Mouse (Mus musculus): Measurements from ENCODE around the gene Mplkip. TPM values are rescaled to one million over a fixed set of nuclear protein-coding genes. Genes with fewer than 3 reads are reported as not detected.

The Mplkip gene
- total RNA-seq, 1 experiment, result 11.5 TPM

GRCm38 (mm10) chr13:17695898-17696580, 1.0 kb downstream of the Mplkip start:
- peak overlapping the region; percentile 63 to 86 for H3K4me3 ChIP-seq (ENCODE audit: insufficient read depth in 1 of 2, low read depth in 1 of 2, low read length in 2 of 2, poor library complexity in 1 of 2, severe bottlenecking in 1 of 2)
- in situ Hi-C loops (cut with MboI; ENCODE audit: low sequenced_read_pairs in 2 of 2, unreplicated experiment in 2 of 2), result no loop called here
- peaks cover 3 to 14% of the 10 kb centered on the region in 2 experiments for H3K4me1 ChIP-seq (ENCODE audit: control insufficient read depth in 2 of 2, insufficient read depth in 2 of 2, low read length in 2 of 2, poor library complexity in 1 of 2)
- peak overlapping the region; percentile 93 for H3K9ac ChIP-seq (ENCODE audit: insufficient read depth, low read depth, low read length, poor library complexity, severe bottlenecking)
- peak overlapping the region; percentile 95 for H3K27ac ChIP-seq (ENCODE audit: insufficient read depth, low read depth, low read length, poor library complexity, severe bottlenecking)
- H3K9me3 ChIP-seq (ENCODE audit: control insufficient read depth, insufficient read depth, low read depth, low read length), result no peaks in the 10 kb centered on the region
- peak; percentile 7 for DNase-seq (ENCODE audit: low read depth, low spot score)
- TF ChIP-seq MAFK (IDR thresholded peaks at IDR 0.05; ENCODE audit: insufficient read depth, low read depth, low read length), result no peak
- no peak for TF ChIP-seq ZNF384 (IDR thresholded peaks at IDR 0.05; ENCODE audit: low read depth, low read length)
- no peak for TF ChIP-seq CHD2 (IDR thresholded peaks at IDR 0.05; ENCODE audit: low read depth, low read length)
- no peak for TF ChIP-seq HCFC1 (IDR thresholded peaks at IDR 0.05; ENCODE audit: borderline replicate concordance, insufficient read depth, low read length)
- no peak for TF ChIP-seq ZC3H11A (IDR thresholded peaks at IDR 0.05; ENCODE audit: borderline replicate concordance, low read depth, low read length)
- peaks cover 3% of the 10 kb centered on the region; the same call in 1 of the 2 replicates for H3K36me3 ChIP-seq (ENCODE audit: control insufficient read depth, insufficient read depth, low read length, poor library complexity, severe bottlenecking)

- Histone ChIP-seq H3K4me1 (ENCODE audit: control insufficient read depth in 2 of 2, insufficient read depth in 2 of 2, low read length in 2 of 2, poor library complexity in 1 of 2) (peaks cover 7 to 16% of the 10 kb centered on the region in 2 experiments), H3K36me3 (ENCODE audit: control insufficient read depth, insufficient read depth, low read length, poor library complexity, severe bottlenecking) (peaks cover 3% of the 10 kb centered on the region; the same call in 1 of the 2 replicates), H3K9me3 (ENCODE audit: control insufficient read depth, insufficient read depth, low read depth, low read length) (no peaks in the 10 kb centered on the region), H3K27ac (ENCODE audit: insufficient read depth, low read depth, low read length, poor library complexity, severe bottlenecking) (no peak overlapping the region), H3K4me3 (ENCODE audit: insufficient read depth in 1 of 2, low read depth in 1 of 2, low read length in 2 of 2, poor library complexity in 1 of 2, severe bottlenecking in 1 of 2) (no peak overlapping the region), H3K9ac (ENCODE audit: insufficient read depth, low read depth, low read length, poor library complexity, severe bottlenecking) (no peak overlapping the region)
- no peak for TF ChIP-seq MAFK (IDR thresholded peaks at IDR 0.05; ENCODE audit: insufficient read depth, low read depth, low read length)
- TF ChIP-seq CHD2 (IDR thresholded peaks at IDR 0.05; ENCODE audit: low read depth, low read length), result no peak
- peak; percentile 91 for TF ChIP-seq ZNF384 (IDR thresholded peaks at IDR 0.05; ENCODE audit: low read depth, low read length)
- no peak for TF ChIP-seq ZC3H11A (IDR thresholded peaks at IDR 0.05; ENCODE audit: borderline replicate concordance, low read depth, low read length)
- in situ Hi-C loops (cut with MboI; ENCODE audit: low sequenced_read_pairs in 2 of 2, unreplicated experiment in 2 of 2), result no loop called here
- peak; percentile 21 for DNase-seq (ENCODE audit: low read depth, low spot score)
These were observed 5.2 kb downstream of the Mplkip start for GRCm38 (mm10) chr13:17700090-17700715.

GRCm38 (mm10) chr13:17701322-17701721, 6.3 kb downstream of the Mplkip start:
- Histone ChIP-seq H3K4me3 (ENCODE audit: insufficient read depth in 1 of 2, low read depth in 1 of 2, low read length in 2 of 2, poor library complexity in 1 of 2, severe bottlenecking in 1 of 2) (no peak overlapping the region), H3K9me3 (ENCODE audit: control insufficient read depth, insufficient read depth, low read depth, low read length) (no peaks in the 10 kb centered on the region), H3K4me1 (ENCODE audit: control insufficient read depth in 2 of 2, insufficient read depth in 2 of 2, low read length in 2 of 2, poor library complexity in 1 of 2) (peaks cover 7 to 16% of the 10 kb centered on the region in 2 experiments), H3K27ac (ENCODE audit: insufficient read depth, low read depth, low read length, poor library complexity, severe bottlenecking) (no peak overlapping the region), H3K36me3 (ENCODE audit: control insufficient read depth, insufficient read depth, low read length, poor library complexity, severe bottlenecking) (peaks cover 3% of the 10 kb centered on the region; the same call in 1 of the 2 replicates), H3K9ac (ENCODE audit: insufficient read depth, low read depth, low read length, poor library complexity, severe bottlenecking) (no peak overlapping the region)
- in situ Hi-C loops (cut with MboI; ENCODE audit: low sequenced_read_pairs in 2 of 2, unreplicated experiment in 2 of 2), result no loop called here
- TF ChIP-seq HCFC1 (IDR thresholded peaks at IDR 0.05; ENCODE audit: borderline replicate concordance, insufficient read depth, low read length) (no peak), CHD2 (IDR thresholded peaks at IDR 0.05; ENCODE audit: low read depth, low read length) (no peak)
- no peak for DNase-seq (ENCODE audit: low read depth, low spot score)

- H3K4me1 ChIP-seq (ENCODE audit: control insufficient read depth in 2 of 2, insufficient read depth in 2 of 2, low read length in 2 of 2, poor library complexity in 1 of 2), result peaks cover 7 to 16% of the 10 kb centered on the region in 2 experiments
- no peak overlapping the region for H3K9ac ChIP-seq (ENCODE audit: insufficient read depth, low read depth, low read length, poor library complexity, severe bottlenecking)
- no peak overlapping the region for H3K27ac ChIP-seq (ENCODE audit: insufficient read depth, low read depth, low read length, poor library complexity, severe bottlenecking)
- DNase-seq (ENCODE audit: low read depth, low spot score), result no peak
- H3K36me3 ChIP-seq (ENCODE audit: control insufficient read depth, insufficient read depth, low read length, poor library complexity, severe bottlenecking), result peaks cover 3% of the 10 kb centered on the region; the same call in 1 of the 2 replicates
- no peak for TF ChIP-seq ZNF384 (IDR thresholded peaks at IDR 0.05; ENCODE audit: low read depth, low read length)
- no peak for TF ChIP-seq HCFC1 (IDR thresholded peaks at IDR 0.05; ENCODE audit: borderline replicate concordance, insufficient read depth, low read length)
- no peak for TF ChIP-seq CHD2 (IDR thresholded peaks at IDR 0.05; ENCODE audit: low read depth, low read length)
- no peak for TF ChIP-seq ZC3H11A (IDR thresholded peaks at IDR 0.05; ENCODE audit: borderline replicate concordance, low read depth, low read length)
- TF ChIP-seq MAFK (IDR thresholded peaks at IDR 0.05; ENCODE audit: insufficient read depth, low read depth, low read length), result no peak
- no peak overlapping the region for H3K4me3 ChIP-seq (ENCODE audit: insufficient read depth in 1 of 2, low read depth in 1 of 2, low read length in 2 of 2, poor library complexity in 1 of 2, severe bottlenecking in 1 of 2)
- in situ Hi-C loops (cut with MboI; ENCODE audit: low sequenced_read_pairs in 2 of 2, unreplicated experiment in 2 of 2), result no loop called here
- no peaks in the 10 kb centered on the region for H3K9me3 ChIP-seq (ENCODE audit: control insufficient read depth, insufficient read depth, low read depth, low read length)
These were observed 7.3 kb downstream of the Mplkip start for GRCm38 (mm10) chr13:17702311-17702710.

Measured in ES-E14 (cell line).